Mouse (Mus musculus) kidney, adult 11 months (tissue): Measurements from ENCODE around the gene Gm21983.

Source experiments
- DNase-seq: peaks from one replicate; pipeline ENCODE4 v3.0.0; 2022

The Gm21983 gene

GRCm38 (mm10) chr7:27159256-27159655 lies 21.6 kb downstream of the Gm21983 start:
- no peak for DNase-seq

GRCm38 (mm10) chr7:27158171-27158570 lies 22.7 kb downstream of the Gm21983 start:
- no peak for DNase-seq

GRCm38 (mm10) chr7:27156005-27156404 lies 24.9 kb downstream of the Gm21983 start:
- no peak for DNase-seq

GRCm38 (mm10) chr7:27153205-27153764 lies 27.6 kb downstream of the Gm21983 start, which contains the start of gene Cyp2t4:
TSS of gene Cyp2t4 (plus strand) at chr7:27153714.
- DNase-seq, result peak; percentile 55

- no peak for DNase-seq
These were observed 44.4 kb downstream of the Gm21983 start for GRCm38 (mm10) chr7:27136410-27136996.

- DNase-seq, result no peak
These were observed 47.1 kb downstream of the Gm21983 start for GRCm38 (mm10) chr7:27133757-27134156.

GRCm38 (mm10) chr7:27133156-27133555 lies 47.7 kb downstream of the Gm21983 start:
- DNase-seq, result peak; percentile 63

- DNase-seq, result no peak
These were observed 48.3 kb downstream of the Gm21983 start for GRCm38 (mm10) chr7:27132588-27132987.

- no peak for DNase-seq
These were observed 49.5 kb downstream of the Gm21983 start for GRCm38 (mm10) chr7:27131387-27131786.

GRCm38 (mm10) chr7:27130521-27131370 lies 50.1 kb downstream of the Gm21983 start:
- DNase-seq, result peak; percentile 61

GRCm38 (mm10) chr7:27129811-27130210 lies 51.1 kb downstream of the Gm21983 start:
- DNase-seq, result peak; percentile 34

- peak; percentile 37 for DNase-seq
These were observed 51.9 kb downstream of the Gm21983 start for GRCm38 (mm10) chr7:27128946-27129345.

- DNase-seq, result no peak
These were observed 52.7 kb downstream of the Gm21983 start for GRCm38 (mm10) chr7:27128162-27128561.

- no peak for DNase-seq
These were observed 55.9 kb downstream of the Gm21983 start for GRCm38 (mm10) chr7:27124969-27125368.

- no peak for DNase-seq
These were observed 56.5 kb downstream of the Gm21983 start for GRCm38 (mm10) chr7:27124305-27124832.

- no peak for DNase-seq
These were observed 61.2 kb downstream of the Gm21983 start, which contains the start of gene Cyp2f2 for GRCm38 (mm10) chr7:27119676-27120075. TSS of gene Cyp2f2 (plus strand) at chr7:27119909.
